In the genomic region with DNA sequence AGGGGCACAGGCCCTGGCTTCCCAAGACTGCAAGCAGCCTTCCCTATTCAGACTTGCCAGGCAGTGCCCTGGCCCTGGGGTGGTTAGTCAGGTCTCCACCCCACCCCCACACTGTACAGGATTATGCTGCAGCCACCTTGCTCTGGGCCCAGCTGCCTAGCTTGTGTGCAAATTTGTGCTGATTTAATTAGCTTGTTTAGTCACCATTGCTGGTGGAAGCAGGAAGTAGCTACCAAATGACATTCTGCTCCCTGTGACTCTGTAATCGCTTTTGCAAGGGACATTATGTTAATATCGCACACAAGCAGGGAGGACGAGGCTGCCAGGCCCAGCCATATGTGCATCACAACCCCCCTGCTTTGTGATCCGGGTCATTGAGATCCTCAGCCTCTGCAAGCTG, we compare ENCODE assay signal across 9 mouse cellular contexts.
DNase-seq lines count a peak whose midpoint lies in the region; ATAC-seq and TF ChIP-seq lines count a peak whose summit lies in the region.
"Had no signal": no experiment of that assay in that cellular context is flagged by ENCODE, and none has a peak within 500 bp of the region (broad histone marks: within the 10 kb centered on the region; RNA-seq: fewer than 3 reads in every experiment).

No protein-coding gene starts in this region.

- TF ChIP-seq POLR2A in cerebellum, adult 2 months (IDR thresholded peaks at IDR 0.05; ENCODE audit: borderline replicate concordance, insufficient read depth, low read length) = no peak

- TF ChIP-seq CTCF in E14TG2a.4 (conservative IDR thresholded peaks at IDR 0.05; ENCODE audit: low read length) = no peak
- no peak for TF ChIP-seq CTCF in cerebellum, adult 2 months (IDR thresholded peaks at IDR 0.05; ENCODE audit: borderline replicate concordance, insufficient read depth, low read depth, low read length)

- H3K4me1 ChIP-seq in E14TG2a.4 (replicated peaks; ENCODE audit: low read depth, low read length) = peaks cover 67% of the 10 kb centered on the region
- peaks cover 36% of the 10 kb centered on the region for H3K4me1 ChIP-seq in cerebellum, adult 2 months (ENCODE audit: control insufficient read depth, insufficient read depth, low read length)
- H3K4me1 ChIP-seq in hindbrain, embryonic 15.5 days (replicated peaks) = peaks cover 34% of the 10 kb centered on the region
- H3K4me1 ChIP-seq in midbrain, embryonic 12.5 days = peaks cover 34% of the 10 kb centered on the region

- no peaks in the 10 kb centered on the region for H3K9me3 ChIP-seq in E14TG2a.4 (ENCODE audit: low read length)
- no peaks in the 10 kb centered on the region for H3K9me3 ChIP-seq in hindbrain, embryonic 15.5 days
- no peaks in the 10 kb centered on the region for H3K9me3 ChIP-seq in midbrain, embryonic 12.5 days

- no peaks in the 10 kb centered on the region for H3K36me3 ChIP-seq in E14TG2a.4 (ENCODE audit: insufficient read depth, low read length)
- H3K36me3 ChIP-seq in hindbrain, embryonic 15.5 days = no peaks in the 10 kb centered on the region
- no peaks in the 10 kb centered on the region for H3K36me3 ChIP-seq in midbrain, embryonic 12.5 days

- DNase-seq in cerebellum, adult 2 months = peak; percentile 44 to 46
- DNase-seq in frontal cortex, postnatal 14 days (ENCODE audit: low spot score in 2 of 2) = no peak
- no peak for DNase-seq in ovary, adult 18-20 months (ENCODE audit: low spot score)
- no peak for DNase-seq in urinary bladder, postnatal 4 days (ENCODE audit: low spot score in 2 of 2)
- no peak for DNase-seq in frontal cortex, postnatal 25 days (ENCODE audit: low spot score in 2 of 2)

- ATAC-seq in hindbrain, embryonic 15.5 days (ENCODE audit: low FRiP score, low read depth) = peak; percentile 77
- ATAC-seq in midbrain, embryonic 12.5 days (ENCODE audit: low FRiP score, low read depth) = peak; percentile 93
- ATAC-seq: lung, postnatal 0 days had no signal

- 5% methylated on average over 4 of the region's 4 CpGs for WGBS in cerebellum, adult 2 months
- WGBS in hindbrain, embryonic 15.5 days = 17% methylated on average over 4 of the region's 4 CpGs
- WGBS in midbrain, embryonic 12.5 days = 27% methylated on average over 4 of the region's 4 CpGs

- peaks cover 3% of the 10 kb centered on the region; the same call in 1 of the 2 replicates for H3K27me3 ChIP-seq in E14TG2a.4 (ENCODE audit: insufficient read depth, low read length)
- no peaks in the 10 kb centered on the region for H3K27me3 ChIP-seq in cerebellum, adult 2 months (ENCODE audit: control insufficient read depth, insufficient read depth, low read length)
- no peaks in the 10 kb centered on the region for H3K27me3 ChIP-seq in hindbrain, embryonic 15.5 days
- H3K27me3 ChIP-seq in midbrain, embryonic 12.5 days = no peaks in the 10 kb centered on the region

- H3K4me3 ChIP-seq in E14TG2a.4 (replicated peaks; ENCODE audit: low read length) = 0 out of 2 replicates have a peak overlapping the region, but pooled peaks have one; percentile 10
- H3K4me3 ChIP-seq in cerebellum, adult 2 months (replicated peaks; ENCODE audit: insufficient read depth, low read depth, low read length) = no peak overlapping the region
- H3K4me3 ChIP-seq in hindbrain, embryonic 15.5 days = no peak overlapping the region
- no peak overlapping the region for H3K4me3 ChIP-seq in midbrain, embryonic 12.5 days

- H3K27ac ChIP-seq in cerebellum, adult 2 months (ENCODE audit: insufficient read depth, low read length) = peak overlapping the region; percentile 26; the same call in 1 of the 2 replicates
- H3K27ac ChIP-seq in hindbrain, embryonic 15.5 days (replicated peaks) = peak overlapping the region; percentile 46
- peak overlapping the region; percentile 83 for H3K27ac ChIP-seq in midbrain, embryonic 12.5 days (replicated peaks)

- H3K4me2 ChIP-seq in hindbrain, embryonic 15.5 days = no peak overlapping the region
- H3K4me2 ChIP-seq in midbrain, embryonic 12.5 days (replicated peaks) = no peak overlapping the region

- no peak overlapping the region for H3K9ac ChIP-seq in hindbrain, embryonic 15.5 days
- H3K9ac ChIP-seq in midbrain, embryonic 12.5 days (replicated peaks) = no peak overlapping the region

Comparison
In these comparisons a context has a peak if more than half of its experiments do, and no peak if none do; other contexts are left out.
1. DNase-seq: peak in cerebellum, adult 2 months (2 of 2); none in frontal cortex, postnatal 14 days (0 of 2), ovary, adult 18-20 months (single experiment), urinary bladder, postnatal 4 days (0 of 2) and frontal cortex, postnatal 25 days (0 of 2).
2. H3K27ac ChIP-seq: peak in every context shown above with its lines; median percentile 83 in midbrain, embryonic 12.5 days; 46 in hindbrain, embryonic 15.5 days; 26 in cerebellum, adult 2 months.